Mouse (Mus musculus) heart, adult 10 weeks (tissue): ENCODE results near the gene Gstp1. TPM values are rescaled to one million over a fixed set of nuclear protein-coding genes. Genes with fewer than 3 reads are reported as not detected.

ENCODE experiments used
- polyA plus RNA-seq: library from polyadenylated mRNA; stranded (reverse); fragments of 350-450 nt; fragmentation: Illumina TruSeq; extraction: RNeasy Lipid Tissue Mini Kit (QIAGEN cat#74804); gene quantifications from one replicate; pipeline ENCODE4 v1.2.3, GENCODE M21; 2014; ENCODE audit warnings: low read depth, low replicate concordance

Gstp1 gene
- 343 TPM for polyA plus RNA-seq

DNA sequence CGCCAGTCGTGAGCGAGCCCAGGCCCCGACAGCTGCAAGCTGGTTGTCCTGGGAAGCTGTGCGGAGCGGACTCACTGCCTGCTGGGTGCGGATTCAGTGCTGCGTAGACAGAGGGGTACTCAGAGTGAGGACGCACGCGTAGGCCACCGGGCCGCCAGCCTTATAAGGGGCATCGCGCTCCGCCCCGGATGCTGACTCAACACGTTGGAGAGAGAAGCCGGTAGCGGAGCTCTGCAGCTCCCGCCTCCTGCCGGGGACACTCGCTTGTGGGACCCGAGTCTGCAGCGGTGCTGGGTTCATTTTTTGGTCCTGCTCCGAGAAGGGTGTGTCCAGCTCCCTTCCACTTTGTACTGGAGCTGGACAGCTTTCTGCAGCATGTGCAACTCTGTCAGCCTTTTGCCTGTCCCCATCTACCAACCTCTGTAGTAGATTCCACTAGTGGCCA is at the start of gene Gstp1:
Gstp1 (minus strand) TSS at position 198 of the 445 bp plus-strand sequence.

DNA sequence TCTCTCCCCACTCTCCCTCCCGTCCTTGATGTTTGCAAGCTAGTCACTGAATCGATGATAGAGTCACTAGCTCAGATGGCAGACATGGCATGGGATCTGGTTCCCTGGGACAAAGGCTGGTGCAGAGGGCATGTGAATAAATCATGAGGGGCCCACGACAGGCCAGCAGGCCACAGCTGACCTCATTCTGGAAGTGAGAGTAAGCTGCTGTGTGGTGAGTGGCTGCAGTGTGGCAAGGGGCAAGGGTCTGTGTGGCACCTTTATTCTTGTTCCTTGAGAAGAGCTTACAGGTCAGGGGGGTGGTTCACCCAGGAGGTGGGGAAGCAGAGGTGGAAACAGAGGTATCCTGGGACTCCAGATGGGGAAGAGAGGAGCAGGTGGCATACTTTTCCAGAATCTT is 43.6 kb upstream of the Gstp1 start, which contains the start of gene Cabp2:
Cabp2 (plus strand) TSS at position 185 of the 400 bp plus-strand sequence.

DNA sequence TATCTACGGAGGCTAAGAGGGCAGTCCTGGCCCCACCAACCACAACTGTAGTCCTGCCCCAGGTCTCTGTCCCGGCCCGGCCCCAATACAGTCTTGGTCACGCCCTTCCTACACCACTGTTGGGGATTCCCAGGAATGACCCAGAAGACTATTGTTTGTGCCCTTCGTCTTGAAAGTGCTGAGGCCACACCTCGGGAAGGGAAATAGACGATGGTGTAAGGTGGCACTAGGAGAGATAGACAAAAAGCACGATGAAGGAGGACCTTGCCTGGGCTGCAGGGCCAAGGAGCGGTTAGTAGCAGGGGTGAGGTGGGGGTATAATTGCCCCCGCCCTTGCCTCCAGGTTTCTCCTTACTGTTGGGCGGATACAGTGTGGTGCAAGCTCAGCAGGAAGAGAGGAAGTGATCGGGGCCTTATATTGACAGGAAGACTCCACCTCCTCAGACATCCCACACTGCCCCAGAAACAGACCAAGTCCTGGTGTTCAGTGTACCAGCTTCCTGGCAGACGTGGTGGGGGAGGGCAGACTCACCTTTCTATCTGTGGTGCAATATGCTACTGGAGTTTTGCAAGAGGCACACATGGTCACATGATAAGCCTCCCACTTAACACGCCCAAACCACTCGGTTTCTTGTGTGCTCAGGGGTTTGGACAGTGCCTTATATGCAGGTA is 21.4 kb upstream of the Gstp1 start, which contains the start of gene Gstp3:
Gstp3 (minus strand) TSS at position 501 of the 672 bp plus-strand sequence.

DNA sequence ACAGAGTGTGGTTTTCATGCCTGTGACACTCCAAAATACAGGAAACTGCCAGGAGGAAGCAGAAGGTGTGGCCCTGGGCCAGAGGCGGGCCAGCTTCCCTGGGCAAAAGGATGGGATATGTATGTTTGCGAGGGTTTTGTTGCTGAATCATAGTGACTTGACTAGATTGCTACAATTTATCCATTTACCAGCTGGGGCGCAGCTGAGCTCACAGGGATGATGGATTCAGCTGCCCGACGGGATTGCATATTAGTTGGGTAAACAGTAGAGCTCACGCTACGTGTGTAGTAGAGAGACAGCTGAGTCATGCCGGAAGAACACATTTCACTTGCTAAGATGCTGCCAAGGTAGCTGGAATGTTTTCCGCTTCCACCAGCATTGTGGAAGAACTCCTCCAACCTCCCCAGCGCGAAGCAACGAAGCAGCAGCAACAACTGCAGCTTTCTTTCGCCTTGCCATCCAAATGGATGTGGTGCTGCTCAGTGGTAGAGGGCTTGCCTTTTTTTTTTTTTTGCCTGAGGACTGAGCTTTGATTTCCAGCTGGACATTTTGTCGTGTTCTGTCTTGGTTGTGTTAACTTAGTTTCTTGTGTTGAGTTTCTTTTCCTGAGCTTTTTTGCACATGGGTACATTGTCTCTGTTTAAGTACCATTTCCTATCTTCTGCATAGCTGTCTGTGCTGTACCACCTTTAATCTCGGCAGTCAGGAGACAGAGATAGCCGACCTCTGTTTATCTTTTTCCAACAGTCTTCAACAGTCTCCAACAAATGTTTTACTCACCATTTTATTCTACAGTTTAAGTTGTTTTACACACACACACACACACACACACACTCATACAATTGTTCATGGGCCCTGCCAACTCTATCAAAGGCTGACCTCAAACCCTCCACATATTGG is 8.4 kb upstream of the Gstp1 start, which contains the start of gene Gstp2:
Gstp2 (minus strand) TSS at position 58 of the 900 bp plus-strand sequence.

DNA sequence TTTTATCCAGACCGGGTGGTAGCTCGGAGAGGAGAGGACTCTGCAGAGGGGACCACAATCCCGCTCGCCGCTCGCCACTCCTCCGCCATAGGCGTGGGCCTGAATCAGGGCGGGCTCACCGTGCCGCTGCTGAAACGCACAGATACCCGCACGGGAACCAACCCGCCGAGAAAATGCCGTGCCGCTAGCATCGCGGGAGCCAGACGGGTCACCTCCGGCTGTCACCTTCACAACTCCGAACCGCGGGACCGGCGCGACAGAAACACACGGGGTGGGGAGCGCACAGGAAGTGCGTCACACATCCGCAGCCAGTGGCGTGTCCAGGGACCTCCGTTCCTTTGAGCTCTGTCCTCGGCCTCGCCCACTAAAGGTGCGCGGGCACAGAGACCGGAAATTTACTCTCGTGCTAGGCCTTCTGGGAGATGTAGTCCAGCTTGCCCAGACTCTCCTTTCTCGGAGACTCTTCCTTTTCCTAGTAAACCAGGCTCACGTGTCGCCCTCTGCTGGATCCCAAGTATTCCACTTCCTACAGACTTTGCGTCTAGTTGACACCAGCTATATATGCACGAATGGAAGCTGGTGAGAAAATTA is 25.3 kb downstream of the Gstp1 start, which contains the start of gene Ndufv1:
Ndufv1 (minus strand) TSS at position 375 of the 591 bp plus-strand sequence.

DNA sequence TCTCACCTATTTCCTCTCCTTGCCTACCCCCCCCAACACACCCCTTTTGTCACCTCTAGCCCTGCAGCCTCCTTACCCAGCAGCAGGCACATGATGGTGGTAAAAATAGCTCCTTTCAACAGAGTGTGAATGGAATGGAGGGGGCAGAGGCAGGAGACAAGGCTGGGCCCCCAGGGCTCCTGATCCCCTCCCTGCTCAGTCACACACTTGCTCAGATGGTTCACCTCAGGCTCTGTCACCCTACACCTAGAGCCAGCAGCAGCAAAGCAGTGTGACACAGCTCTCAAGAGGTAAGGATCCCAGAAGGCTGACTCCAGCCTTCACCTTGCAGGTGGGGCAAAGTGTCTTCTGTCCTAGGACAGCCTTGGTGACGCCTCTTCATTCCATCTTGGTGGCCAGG is 34.7 kb downstream of the Gstp1 start, which contains the start of gene Doc2g:
Doc2g (plus strand) TSS at position 202 of the 400 bp plus-strand sequence.

DNA sequence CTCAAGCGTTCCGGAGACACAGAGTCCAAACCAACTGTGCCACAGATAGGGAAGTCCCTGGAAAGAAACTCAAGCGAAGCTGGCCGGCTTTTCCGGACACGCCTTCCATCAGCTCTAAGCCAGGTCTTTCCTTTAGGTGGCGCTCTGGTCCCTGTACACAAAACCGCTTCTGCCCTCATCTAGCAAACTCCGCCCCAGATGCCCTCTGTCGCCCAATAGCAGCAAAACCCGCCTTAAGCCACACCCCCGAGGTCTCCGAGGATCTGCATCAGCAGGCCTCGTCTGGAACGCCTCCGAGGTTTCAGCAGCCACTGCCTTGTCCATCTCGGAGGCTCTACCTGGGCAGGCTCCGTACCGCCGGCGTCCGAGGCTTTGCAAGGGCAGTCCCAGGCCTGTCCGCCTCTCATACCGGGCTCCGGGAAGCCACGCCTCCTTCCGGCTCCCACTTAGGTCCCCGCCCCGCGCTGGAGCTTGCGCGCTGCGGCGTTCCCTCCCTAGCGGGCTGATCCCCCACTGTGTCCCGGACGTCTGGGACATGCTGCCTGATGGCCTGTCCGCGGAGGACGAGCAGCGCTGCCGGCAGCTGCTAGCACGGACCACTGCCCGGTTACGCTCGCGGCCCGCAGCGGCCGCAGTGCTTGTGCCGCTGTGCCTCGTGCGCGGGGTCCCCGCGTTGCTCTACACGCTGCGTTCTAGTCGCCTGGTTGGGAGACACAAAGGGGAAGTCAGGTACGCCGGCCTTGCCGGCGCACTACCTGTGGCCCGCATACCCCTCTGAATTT is 37.5 kb downstream of the Gstp1 start, which contains the start of the genes Nudt8 and Gm49405:
Nudt8 (plus strand) TSS at position 462 of the 782 bp plus-strand sequence.
Gm49405 (plus strand) TSS at position 508 of the 782 bp plus-strand sequence.

DNA sequence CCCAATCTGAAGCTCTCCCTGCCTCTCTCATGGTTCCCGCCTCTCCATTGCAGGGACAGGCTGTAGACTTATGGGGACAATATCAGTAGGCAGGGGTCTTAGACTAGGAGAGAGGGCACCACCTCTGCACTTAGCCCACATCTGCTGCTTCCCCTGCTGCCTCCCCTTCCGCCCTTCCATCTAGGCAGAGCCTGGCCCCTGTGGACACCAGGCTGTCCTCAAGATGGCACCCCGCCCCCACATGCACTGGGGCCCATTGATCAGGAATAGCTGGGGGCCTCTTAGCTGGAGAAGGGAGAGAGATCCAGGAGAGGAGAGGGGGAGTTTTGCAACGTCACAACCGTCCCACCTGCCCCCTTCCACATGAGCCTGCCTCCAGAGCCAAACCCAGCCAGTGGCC is 45.4 kb downstream of the Gstp1 start, which contains the start of gene Tbx10:
Tbx10 (plus strand) TSS at position 337 of the 400 bp plus-strand sequence.

DNA sequence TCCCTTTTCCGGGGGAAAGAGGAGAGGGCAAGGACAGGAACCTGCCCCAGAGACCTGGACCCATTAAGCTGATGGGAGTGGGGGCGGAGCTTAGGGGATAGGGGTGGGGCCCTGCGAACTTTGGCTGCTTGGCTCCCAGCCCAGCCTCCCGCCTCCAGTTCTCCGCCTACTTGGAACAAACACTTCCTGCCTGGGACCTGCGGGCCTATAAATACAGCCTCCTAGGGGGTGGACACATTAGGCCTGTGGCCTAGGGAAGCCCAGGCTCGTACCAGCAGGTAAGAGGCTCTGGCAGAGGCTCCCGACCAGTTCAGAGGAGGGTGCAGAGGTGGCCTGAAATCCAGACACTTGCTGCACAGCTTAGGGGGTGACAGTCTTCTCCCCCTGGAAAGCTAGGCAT is 51.5 kb downstream of the Gstp1 start, which contains the start of gene Acy3:
Acy3 (plus strand) TSS at position 237 of the 400 bp plus-strand sequence.

Other genes with a start within 250 kb of the Gstp1 start
- gene Chka, start 186.2 kb downstream of the Gstp1 start, polyA plus RNA-seq = 10.1 TPM
- gene Tcirg1, start 130.9 kb downstream of the Gstp1 start, polyA plus RNA-seq = 21.1 TPM
- gene Ndufs8, start 125.2 kb downstream of the Gstp1 start, polyA plus RNA-seq = 561 TPM
- 2.2 TPM for gene Aldh3b1, start 108.2 kb downstream of the Gstp1 start, polyA plus RNA-seq
- 19.0 TPM for gene Unc93b1, start 102.8 kb downstream of the Gstp1 start, polyA plus RNA-seq
- 2.3 TPM for gene Aldh3b3, start 79.3 kb downstream of the Gstp1 start, polyA plus RNA-seq
- gene Aldh3b2, start 65.7 kb downstream of the Gstp1 start, polyA plus RNA-seq = 0.37 TPM
- gene Acy3, start 51.4 kb downstream of the Gstp1 start, polyA plus RNA-seq = 51.1 TPM
- gene Tbx10, start 45.2 kb downstream of the Gstp1 start, polyA plus RNA-seq = not detected
- 167 TPM for gene Nudt8, start 37.4 kb downstream of the Gstp1 start, polyA plus RNA-seq
- 9.5 TPM for gene Gm49405, start 37.4 kb downstream of the Gstp1 start, polyA plus RNA-seq
- gene Doc2g, start 34.7 kb downstream of the Gstp1 start, polyA plus RNA-seq = 265 TPM
- gene Ndufv1, start 25.2 kb downstream of the Gstp1 start, polyA plus RNA-seq = 979 TPM
- gene Gstp2, start 8.0 kb upstream of the Gstp1 start, polyA plus RNA-seq = 33.1 TPM
- not detected for gene Gstp3, start 21.6 kb upstream of the Gstp1 start, polyA plus RNA-seq
- gene Cabp2, start 43.6 kb upstream of the Gstp1 start, polyA plus RNA-seq = not detected
- 40.5 TPM for gene Cdk2ap2, start 59.2 kb upstream of the Gstp1 start, polyA plus RNA-seq
- 21.9 TPM for gene Pitpnm1, start 62.0 kb upstream of the Gstp1 start, polyA plus RNA-seq
- gene Aip, start 87.9 kb upstream of the Gstp1 start, polyA plus RNA-seq = 71.4 TPM
- gene Gpr152, start 101.8 kb upstream of the Gstp1 start, polyA plus RNA-seq = not detected
- gene Cabp4, start 106.0 kb upstream of the Gstp1 start, polyA plus RNA-seq = not detected
- gene Coro1b, start 110.6 kb upstream of the Gstp1 start, polyA plus RNA-seq = 54.9 TPM
- 1.1 TPM for gene Ptprcap, start 115.6 kb upstream of the Gstp1 start, polyA plus RNA-seq
- 26.9 TPM for gene Rps6kb2, start 125.4 kb upstream of the Gstp1 start, polyA plus RNA-seq
- gene Carns1, start 137.5 kb upstream of the Gstp1 start, polyA plus RNA-seq = 49.6 TPM
- gene Tbc1d10c, start 153.3 kb upstream of the Gstp1 start, polyA plus RNA-seq = 22.6 TPM
- 318 TPM for gene Ppp1ca, start 154.1 kb upstream of the Gstp1 start, polyA plus RNA-seq
- 6.4 TPM for gene Rad9a, start 163.7 kb upstream of the Gstp1 start, polyA plus RNA-seq
- gene Clcf1, start 176.3 kb upstream of the Gstp1 start, polyA plus RNA-seq = 3.0 TPM
- gene AC109138.7, start 176.4 kb upstream of the Gstp1 start, polyA plus RNA-seq = not detected
- 21.7 TPM for gene Pold4, start 193.9 kb upstream of the Gstp1 start, polyA plus RNA-seq
- gene Ssh3, start 231.2 kb upstream of the Gstp1 start, polyA plus RNA-seq = 11.7 TPM
- 0.97 TPM for gene Ankrd13d, start 245.2 kb upstream of the Gstp1 start, polyA plus RNA-seq